Mouse (Mus musculus): Measurements from ENCODE around the gene Bpi.

- TF ChIP-seq GATA1 (IDR thresholded peaks at IDR 0.05; ENCODE audit: borderline replicate concordance, low read length): no peak
- TF ChIP-seq FLI1 (IDR thresholded peaks at IDR 0.05; ENCODE audit: low read length): no peak
Measured at GRCm38 (mm10) chr2:158273646-158274045, 15.8 kb downstream of the Bpi start.
